Mouse (Mus musculus): ENCODE measurements around the gene Rwdd1. TPM values are rescaled to one million over a fixed set of nuclear protein-coding genes. Genes with fewer than 3 reads are reported as not detected.
"Not testable (repeated sequence)": the region's sequence is repeated elsewhere in the genome, so short reads cannot be mapped to it uniquely, and the experiment has no call there.

The Rwdd1 gene
- total RNA-seq (2021) (100 to 1,000 TPM in 1 of 2 experiments, 10 to 100 TPM in 1; 82.1 to 114 TPM), polyA plus RNA-seq (2012; rRNA removed) (87.5 and 95.8 TPM in 2 replicates)
- long read RNA-seq, transcript Rwdd1-201 (7 exons, 1,090 nt), result major isoform, 55 of 57 reads
- long read RNA-seq, partial matches to known transcripts, result 1 of 57 reads
- long read RNA-seq, other reads (novel, unspliced or antisense), result 1 of 57 reads

DNA sequence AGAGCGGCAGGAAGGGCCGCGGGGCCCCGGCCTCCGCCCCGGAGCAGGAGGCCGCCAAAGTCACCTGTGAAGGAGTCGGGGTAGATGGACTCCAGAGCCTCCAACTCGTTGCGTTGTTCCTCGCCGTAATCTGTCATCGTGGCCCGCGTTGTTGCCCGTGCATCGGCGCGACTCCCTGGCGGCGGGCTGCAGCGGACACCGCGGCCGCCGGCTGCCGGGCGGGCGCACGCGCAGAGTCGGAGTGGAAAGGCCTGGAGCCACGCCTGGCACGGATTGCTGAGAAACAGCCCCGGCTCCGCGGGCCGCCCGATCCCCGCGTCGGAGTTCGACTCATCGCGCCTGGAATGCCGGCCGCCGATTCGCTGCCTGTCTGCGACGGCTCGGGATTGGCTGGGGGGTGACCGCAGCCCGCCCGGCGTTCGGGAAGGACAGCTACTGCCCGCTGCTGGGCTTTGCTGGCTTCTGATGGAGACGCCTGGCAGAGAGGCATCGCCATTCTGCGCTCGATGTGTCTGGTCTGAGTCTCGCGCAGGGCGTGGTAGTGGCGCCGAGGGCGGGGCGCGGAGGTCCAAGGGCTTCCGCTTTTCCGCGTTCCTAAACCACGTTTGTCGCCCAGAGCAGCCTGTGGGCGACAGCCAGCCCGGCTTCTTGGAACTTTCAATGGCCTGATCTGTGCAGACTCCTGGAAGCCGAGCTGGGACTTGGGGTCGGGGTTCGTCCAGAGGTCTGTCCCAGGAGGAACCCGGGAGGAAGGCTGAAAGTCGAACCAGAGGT is at the start of gene Rwdd1:
Gene Rwdd1 (minus strand): TSS at position 323 of the 774 bp plus-strand sequence.
- peak; percentile 99 for DNase-seq

DNA sequence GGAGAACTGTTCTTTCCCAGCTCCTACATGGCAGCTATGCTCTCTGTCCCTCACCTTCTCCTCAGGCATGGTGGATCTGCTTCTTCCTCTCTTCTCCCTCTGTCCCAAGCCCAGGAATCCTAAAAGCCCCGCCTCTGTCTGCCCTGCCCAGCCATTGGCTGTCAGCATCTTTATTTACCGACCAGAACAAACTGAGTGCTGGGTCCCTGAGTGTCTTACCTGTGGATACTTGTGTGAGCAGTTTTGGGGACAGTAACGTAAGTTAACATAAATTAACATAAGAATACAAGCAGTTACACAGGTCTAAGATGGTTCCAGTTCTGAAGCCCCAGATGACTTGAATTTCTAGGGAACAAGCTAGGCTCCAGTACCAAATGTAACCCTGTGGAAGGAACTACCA is 47.2 kb upstream of the Rwdd1 start:
- no peak for DNase-seq

DNA sequence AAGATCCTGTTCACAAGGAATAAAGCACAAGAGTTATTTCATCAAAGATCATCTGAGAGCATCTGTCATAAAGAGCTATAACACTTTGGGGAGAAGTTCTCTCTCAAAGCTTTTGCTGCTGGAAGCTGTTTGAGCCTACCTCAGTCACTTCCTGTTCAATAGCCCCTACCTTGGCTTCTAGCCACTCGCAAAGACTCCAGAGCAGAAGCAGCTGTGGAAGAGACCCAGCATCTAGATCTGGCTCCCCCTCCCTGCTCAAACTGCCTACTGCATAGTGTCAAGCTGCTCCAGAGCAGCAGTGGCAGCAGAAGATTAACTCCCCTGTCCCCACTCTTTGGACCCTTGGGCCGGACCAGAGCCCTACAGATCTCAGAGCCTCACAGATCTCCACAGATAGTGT is 34.6 kb upstream of the Rwdd1 start:
- DNase-seq, result no peak

DNA sequence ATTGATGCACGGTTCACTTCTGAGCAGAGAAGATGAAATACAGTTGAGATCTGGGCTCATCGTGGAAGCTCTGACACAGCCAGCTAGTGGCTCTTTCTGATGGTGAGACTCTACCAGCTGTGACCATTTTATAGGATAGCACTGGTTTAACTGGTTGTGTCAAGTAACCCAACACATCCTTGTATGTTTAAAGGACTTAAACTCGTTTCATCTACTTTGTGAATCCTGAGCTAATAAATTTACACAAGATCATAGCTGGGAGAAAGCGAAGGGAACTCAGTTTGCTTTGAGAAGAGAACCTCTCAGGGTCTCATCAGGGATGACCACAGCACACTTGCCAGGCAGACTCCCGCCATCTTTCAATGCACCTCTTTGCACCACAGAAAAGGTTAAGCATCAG is 24.8 kb upstream of the Rwdd1 start, which contains the start of gene Calhm4:
Gene Calhm4 (minus strand): TSS at position 101 of the 400 bp plus-strand sequence.
- DNase-seq, result no peak

DNA sequence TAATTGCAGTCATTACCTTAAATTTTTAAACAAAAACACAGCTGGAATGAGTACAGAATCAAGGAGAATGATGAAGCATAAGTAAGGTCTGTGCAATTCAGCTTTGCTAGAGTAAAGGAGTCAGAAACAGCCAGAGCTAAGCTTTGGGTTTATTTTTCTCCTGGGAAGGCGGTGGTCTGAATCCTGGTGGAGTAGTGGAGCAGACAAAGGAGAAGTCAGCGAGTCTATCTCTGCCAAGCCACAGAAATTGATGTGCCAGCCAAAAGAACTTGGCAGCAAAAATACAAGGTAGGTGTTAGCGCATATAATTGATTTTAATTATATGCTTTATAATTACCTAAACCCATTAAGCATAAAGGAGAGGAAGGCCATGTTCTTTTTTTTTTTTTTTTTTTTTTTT is 18.0 kb upstream of the Rwdd1 start, which contains the start of gene Trappc3l:
Gene Trappc3l (plus strand): TSS at position 197 of the 400 bp plus-strand sequence.
- no peak for DNase-seq

DNA sequence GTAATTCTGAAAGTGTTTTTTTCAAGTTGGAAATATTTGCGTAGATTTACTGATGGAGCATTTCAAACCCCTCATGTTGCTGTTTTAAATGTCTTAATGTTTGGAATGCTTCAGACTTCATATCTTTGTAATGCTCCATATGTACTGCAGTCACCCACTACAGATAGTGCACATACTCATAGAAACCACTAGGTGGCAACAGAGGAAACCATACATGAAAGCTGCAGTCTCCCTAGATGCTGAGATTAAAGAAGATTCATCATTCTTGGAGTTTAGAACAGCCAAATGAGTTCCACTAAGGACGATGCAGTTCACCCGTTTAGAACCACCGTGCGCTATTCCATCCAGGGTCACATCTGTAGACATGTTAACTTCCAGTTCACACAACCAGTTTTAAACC is 17.2 kb upstream of the Rwdd1 start:
- DNase-seq, result no peak

DNA sequence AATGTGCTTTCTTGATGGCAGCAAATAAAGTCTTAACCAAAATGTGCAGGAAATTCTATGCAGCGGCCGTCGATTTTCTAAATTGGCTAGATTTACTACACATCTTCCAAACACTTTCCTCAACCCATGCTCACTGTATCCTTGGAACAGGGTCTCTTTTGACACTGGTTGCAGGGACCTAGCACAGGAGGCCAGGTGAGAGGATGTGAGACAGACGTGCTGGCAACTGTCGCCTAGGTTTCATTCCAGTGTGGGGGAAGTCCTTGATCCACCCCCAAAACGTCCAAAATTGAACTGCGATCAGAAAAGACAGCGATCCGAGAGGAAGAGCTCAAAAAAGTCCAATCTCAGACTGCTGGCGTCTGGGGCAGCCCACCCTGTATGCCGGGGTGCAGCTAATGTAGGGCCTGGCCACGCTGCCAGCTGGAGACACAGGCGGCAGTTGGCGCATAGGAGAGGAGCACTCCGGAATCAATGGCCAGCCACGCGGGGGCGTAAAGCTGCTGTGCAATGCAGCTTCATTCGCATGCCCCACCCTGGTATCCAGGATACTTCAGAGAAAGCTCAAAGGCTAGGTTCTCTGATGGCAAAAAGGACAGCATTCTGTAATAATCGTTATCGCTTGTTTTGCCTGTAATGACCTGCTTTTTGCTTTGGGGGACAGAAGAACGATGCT is 14.3 kb upstream of the Rwdd1 start:
- peak; percentile 80 for DNase-seq

DNA sequence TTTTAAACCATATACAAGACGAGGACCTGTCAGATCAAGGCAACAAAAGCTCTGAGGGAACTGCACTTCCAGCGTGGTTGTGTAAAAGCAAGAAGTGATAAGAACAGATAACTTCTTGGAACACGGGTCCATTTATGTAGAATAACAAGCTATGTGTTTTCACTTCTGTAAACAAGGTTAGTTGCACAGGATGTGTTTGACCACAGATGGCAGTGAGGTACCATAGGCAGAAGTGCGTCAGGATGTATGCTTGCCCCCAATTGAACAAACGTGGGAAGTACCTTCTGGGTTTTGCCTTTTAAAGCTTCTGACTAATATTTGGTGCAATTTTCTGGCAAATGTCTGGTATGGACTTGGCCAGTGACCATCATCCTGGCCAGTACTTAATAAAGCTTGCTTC is 10.9 kb upstream of the Rwdd1 start:
- no peak for DNase-seq

DNA sequence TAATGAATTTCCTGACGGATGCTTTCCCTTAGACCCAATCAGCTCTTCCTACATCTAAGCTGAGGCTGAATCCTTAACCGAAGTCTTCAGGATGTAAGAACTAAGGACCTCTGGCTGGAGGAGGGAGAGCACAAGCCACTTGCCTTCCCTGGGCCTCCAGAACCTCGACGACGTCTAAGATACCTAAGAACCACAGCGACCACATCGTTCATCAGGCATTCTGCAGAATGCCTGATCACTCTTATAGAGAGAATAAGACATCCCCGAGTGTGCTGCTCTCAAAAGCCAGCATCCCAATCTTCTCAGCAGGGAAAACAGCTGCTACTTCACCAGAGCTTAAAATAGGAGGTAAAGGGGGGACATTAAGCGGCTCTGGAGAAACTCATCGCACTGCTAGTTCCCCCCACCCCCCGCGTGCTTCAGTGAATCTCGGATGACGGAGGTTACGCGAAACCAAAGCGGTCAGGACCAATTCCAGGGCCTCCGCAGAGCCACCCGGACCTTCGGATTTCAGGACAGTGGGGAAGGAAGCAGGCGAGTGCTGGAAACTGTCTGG is 600 bp downstream of the Rwdd1 start:
- no peak for DNase-seq

DNA sequence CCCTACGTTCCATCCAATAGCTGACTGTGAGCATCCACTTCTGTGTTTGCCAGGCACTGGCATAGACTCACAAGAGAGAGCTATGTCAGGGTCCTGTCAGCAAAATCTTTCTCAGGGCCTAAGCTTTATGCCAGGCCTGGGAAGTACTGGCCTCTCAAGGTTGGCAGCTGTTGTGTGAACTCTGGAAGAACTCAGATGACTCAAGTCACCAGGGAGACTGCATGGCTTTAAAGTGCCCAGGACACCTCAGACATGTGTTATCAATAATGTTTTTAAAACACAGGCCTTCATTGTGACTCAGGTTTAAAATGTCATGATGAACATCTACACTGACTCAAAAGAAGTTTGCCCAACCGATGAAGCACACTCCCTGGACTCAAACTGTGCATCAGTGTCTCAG is 6.2 kb downstream of the Rwdd1 start:
- DNase-seq, result peak; percentile 72

DNA sequence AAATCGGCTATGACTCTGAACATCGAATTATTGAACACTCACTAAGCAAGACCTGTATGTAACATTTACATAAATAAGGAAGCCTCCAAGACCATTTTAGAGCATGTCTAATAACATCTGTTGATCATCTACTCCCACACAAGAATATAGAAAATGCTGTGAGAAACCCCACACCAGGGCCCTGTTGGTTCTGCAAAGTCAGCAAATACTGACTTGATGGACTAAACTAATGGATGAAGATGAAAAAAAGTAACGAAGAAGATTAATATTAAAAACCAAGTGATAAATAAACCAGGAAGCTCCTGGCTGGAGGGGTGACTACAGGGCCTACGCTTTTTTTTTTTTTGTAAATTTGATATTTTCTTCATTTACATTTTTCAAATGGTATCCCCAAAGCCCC is 6.8 kb downstream of the Rwdd1 start:
- DNase-seq, result no peak

DNA sequence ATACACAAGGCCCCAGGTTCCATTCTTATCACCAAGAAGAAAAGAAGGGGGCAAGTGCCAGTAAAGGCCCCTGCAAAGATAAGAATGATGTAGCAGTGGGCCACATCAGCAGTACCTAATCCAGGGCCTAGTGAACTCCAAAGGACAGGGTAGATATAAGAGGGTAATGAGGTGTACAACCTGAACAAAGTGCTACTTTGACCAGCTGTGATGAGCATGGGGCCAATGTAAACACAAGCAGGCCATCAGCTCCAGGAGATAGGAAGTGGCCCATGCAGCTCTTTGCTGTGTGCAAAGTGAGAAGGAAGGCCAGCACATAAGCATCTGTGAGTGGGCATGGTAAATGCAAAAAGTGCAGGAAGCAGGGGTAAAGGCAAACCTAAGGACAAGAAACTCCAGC is 21.0 kb downstream of the Rwdd1 start:
- no peak for DNase-seq

DNA sequence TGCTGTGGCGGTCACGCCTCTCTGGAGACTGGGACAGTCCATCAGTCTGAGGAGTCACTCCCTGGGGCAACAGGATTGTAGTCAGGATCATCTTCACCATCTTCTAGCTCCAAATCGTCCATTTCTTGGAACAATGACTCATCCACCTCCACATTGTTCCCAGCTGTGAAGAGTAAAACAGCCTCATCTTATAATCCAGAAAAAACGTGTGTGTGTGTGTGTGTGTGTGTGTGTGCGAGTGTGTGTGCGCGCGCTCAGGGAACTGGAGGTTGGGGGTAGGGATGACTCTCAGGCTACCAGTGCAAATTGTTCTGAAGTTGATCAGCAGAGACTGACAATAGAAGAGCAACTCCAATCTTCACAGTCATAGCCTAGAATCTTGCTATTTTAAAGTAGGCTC is 22.7 kb downstream of the Rwdd1 start:
- DNase-seq, result not testable (repeated sequence)

DNA sequence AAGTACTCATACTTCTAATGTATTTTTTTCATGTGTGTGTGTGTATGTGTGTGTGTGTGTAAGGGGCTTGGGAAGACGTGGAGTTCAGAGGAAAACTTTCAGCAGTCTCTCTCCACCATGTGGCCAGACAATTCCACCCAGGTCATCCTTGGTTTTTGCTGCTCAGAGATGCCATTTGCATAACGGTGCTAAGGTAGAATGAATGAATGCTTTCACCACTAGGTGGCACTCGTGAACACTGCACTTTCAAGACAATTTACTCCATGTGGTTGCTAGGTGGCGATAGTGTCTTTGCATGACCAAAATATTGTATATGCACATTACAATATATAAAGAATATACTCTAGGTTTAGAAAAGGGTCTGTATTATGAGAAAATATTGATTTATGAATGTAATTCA is 32.7 kb downstream of the Rwdd1 start:
- peak; percentile 54 for DNase-seq

DNA sequence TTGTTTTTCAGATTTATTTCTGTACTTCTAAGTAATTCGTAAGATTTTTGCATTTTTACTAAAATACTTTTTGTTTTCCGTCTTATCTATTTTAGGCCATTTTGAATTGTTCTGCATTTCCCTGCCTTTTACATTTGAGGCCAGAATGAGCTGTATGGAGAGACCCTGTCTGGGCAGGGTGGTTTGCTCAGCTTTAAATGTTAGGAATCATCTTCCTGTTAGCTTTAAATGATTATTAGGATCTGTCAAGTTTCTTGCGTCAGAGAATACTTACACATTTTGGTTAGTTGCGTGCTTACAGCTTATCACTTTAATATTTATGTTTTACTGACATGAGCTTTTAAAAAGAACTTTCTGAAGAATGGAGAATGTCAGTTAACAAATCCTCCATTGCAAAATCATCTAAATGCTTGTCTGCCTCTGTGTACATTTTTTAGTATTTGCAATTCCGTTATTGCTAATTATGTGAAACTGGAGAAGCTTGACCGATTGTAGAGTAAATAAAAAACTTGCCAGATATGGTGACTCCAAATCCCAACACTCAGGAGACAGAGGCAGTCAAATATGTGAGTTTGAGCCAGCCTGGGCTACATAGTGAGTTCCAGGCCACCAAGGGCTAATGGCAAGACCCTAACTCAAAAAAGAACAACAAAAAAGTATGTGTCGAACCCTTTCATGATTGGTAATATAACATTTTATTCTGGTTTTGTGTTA is 44.5 kb downstream of the Rwdd1 start:
- no peak for DNase-seq

DNA sequence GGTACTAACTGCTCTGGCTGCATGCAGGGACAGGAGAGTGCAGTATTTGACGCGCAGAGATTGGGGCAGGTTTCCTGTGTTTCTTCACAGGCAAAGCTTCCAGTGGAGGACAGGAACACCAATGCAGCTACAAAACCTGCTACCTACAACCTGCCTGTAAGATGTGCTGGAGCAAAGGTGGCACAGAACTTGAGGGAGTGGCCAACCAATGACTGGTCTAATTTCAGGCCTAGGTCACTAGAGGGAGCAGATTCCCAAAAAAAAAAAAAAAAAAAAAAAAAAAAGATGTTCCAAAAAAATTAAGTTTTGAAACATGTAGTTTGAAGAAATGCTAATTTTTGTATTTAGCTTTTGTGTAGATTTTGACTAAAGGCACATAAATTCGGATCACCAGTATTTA is 66.9 kb downstream of the Rwdd1 start:
- DNase-seq, result no peak

DNA sequence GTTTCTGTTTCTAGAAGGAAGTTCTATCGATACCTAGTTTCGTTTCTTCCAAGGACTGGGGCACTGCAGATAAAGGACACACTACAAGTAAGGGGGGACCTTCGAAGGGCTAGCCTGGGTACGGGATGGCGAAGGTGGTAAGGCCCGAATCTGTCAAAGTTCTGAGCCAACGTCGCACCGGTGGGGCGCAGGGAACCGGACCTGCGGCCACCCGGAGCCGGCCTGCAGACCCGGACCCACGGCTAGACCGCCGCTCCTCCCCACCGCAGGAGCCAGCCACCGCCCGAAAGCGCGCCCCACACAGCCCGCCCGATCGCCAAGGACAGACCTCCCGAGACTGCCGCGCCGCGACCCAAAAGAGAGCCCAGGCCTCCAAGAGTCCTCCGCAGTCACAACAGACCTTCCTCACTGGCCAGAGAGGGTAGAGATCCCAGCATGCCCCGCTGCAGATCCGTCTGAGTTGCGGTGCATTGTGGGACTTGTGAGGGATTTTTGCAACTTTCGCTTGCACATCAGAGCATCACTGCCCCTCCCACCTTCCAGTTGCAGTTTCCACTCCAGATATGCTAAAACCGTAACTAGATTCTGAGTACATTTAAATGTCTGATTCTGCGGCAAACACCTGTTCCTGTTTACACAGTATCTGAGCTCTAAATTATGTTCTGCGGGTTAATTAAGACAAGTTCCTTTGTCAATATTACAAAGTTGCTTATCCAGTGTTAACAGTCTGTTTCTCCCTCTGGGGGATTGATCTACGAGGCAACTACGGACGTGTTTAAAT is 68.4 kb downstream of the Rwdd1 start, which contains the start of gene Zup1:
Gene Zup1 (minus strand): TSS at position 467 of the 781 bp plus-strand sequence.
- DNase-seq, result peak; percentile 92

Data from adrenal gland, adult 2 months (tissue).